Mouse (Mus musculus): ENCODE data around the gene Cpt1c.

Cpt1c gene

DNA sequence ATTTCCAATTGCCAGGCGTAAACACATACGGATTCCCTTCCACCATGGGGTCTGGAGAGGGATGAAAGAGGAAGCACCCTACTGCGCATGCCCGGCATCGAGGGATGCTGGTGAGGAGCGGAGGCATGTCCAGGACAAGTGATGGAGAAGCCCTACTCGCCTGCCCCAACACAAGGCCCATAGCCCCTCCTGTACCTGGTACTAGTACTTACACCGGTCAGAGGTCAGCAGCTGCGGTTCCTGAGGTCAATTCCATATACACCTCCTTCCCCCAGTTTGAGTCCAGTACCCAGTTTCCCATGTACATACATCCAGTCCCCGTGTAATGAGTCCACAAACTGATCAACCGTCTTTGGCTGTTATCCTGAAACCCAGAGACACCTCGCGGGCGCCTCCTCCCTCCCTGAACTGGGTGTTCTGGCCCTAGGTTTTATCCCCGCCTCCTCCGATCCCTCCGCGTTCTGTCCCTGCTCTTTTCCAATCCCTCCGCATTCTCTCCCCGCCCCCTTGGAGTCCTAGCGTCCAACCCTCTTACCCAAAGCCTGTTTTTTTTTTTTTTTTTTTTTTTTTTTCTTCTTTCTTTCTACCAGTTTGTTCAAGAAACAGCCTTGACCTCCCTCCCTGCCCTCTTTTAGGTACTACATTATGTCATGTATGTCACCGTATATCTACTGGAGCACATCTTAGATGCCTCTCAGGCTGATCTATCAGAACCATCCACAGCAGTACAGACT is at the start of gene Cpt1c:
Gene Cpt1c (minus strand): TSS at position 469 of the 734 bp plus-strand sequence.
- peak; percentile 94 for DNase-seq

DNA sequence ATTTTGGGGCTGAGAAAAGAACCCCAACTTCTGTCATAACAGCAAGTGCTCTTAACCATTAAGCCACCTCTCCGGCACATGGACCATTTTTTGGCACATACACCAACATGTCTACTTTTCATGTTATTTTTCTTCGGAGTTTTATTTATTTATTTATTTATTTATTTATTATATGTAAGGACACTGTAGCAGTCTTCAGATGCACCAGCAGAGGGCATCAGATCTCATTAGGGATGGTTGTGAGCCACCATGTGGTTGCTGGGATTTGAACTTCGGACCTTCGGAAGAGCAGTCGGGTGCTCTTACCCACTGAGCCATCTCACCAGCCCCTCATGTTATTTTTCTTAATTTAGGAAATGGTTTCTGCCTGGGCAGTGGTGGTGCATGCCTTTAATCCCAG is 49.1 kb upstream of the Cpt1c start:
- DNase-seq = peak; percentile 35

GRCm38 (mm10) chr7:45020225-45020624 is 45.6 kb upstream of the Cpt1c start:
- no peak for DNase-seq

GRCm38 (mm10) chr7:45019031-45019571 is 44.5 kb upstream of the Cpt1c start:
- no peak for DNase-seq

DNA sequence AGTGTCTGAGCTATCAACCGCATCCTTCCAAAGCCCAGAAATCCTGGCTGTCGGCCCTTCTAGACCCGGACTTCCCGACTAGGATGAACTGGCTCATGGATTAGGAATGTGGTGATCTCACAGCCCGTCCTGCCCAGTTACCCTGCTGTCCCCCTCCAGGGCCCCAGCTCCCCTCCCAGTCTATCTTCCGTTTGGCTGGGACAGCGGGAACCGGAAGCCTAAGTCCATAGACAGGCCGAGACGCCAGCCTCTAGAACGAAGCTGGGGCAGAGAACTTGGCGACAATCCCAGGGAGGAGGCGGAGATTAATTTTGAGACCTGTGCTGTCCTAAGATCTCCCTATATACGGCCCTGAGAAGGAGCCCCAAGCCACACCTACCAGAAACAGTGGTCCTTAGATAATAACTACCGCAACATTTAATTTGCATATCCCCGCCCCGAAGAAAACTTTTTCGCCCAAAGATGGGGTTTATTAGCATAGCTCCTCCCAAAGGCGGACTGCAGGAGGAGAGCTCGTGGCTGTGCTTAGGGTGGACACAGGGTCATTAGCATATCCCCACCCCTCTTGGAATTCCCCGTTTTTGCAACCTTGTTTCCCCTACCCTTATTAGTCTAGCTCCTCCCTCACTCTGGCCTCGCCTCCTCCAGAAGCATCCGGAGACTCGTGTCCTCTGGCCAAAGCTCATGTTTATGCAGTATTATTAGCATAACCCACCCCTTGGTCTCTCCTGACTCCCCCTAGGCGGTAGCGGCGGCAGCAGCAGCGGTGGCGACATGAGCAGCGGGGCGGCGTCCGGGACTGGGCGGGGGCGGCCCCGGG is 42.8 kb upstream of the Cpt1c start, which contains the start of gene Rras:
Gene Rras (plus strand): TSS at position 720 of the 820 bp plus-strand sequence.
- peak; percentile 97 for DNase-seq

GRCm38 (mm10) chr7:45016761-45017160 is 42.1 kb upstream of the Cpt1c start:
- DNase-seq = no peak

- DNase-seq = peak; percentile 100
Observed at GRCm38 (mm10) chr7:45015957-45016612, 41.4 kb upstream of the Cpt1c start, which contains the start of gene Scaf1. Gene Scaf1, minus strand, starts transcription at chr7:45016363.

DNA sequence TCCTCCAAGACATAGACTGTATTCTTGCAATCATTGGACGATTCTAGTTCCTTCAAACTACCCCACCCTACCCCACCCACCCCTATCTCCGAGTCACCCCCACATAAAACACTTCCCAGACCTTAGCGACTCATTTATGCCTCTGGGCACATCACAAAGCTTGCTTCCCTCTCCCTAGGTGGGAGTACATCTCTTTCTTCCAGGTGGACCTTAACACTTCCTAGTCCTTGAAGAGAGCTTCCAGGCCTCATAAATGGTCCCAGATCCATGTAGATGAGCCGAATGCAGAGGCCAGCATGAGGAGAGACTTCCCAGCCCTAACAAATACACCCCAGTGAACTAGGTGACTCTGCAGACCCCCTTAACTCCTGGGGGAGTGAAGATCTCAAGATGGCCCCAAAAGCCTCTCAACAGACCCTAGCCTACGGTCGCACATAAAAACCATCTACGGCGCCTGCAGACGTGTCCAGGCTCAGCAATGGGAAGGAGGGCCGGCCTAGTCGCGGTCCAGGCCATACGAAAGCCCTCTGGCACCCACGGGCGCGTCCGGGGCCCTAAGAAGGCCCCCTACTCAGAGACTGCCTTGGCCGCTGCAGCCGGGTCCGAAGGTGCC is 40.8 kb upstream of the Cpt1c start:
- no peak for DNase-seq

GRCm38 (mm10) chr7:45014096-45014451 is 39.4 kb upstream of the Cpt1c start:
- no peak for DNase-seq

DNA sequence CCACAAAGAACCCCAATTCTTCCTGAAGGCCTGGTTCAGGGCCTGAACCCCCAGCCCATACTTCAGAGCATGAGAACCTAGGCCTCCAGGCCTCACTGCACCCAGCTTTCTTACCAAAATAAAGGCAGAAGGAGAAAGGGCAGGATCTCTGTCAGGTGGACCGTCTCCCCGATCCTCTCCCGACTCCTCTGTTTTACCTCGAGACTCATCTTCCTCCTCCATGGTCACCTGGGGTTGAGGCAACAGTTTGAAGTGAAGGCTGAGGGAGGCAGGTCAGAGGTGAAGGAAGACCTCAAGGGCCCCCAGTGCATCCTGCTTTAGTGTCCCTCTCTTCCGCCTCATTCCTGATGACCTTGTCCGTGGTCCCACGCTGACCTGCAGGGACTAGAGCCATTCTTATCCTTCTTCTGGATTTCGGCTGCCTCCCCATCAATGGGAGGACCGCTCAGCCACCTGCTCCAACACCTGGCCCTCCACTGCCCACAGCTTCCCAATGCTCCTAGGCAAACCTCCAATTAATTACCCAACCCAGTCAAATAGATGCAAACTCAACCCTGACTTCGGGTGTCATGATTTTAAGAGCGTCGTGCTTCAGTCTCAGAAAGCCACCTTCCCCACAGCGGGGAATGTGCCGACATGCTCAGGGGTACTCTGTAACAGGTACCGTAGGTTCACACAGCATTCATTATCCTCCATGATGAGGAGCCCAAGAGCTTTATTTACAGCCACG is 38.9 kb upstream of the Cpt1c start:
- no peak for DNase-seq

- no peak for DNase-seq
Observed at GRCm38 (mm10) chr7:45012824-45013223, 38.2 kb upstream of the Cpt1c start.

GRCm38 (mm10) chr7:45012011-45012410 is 37.4 kb upstream of the Cpt1c start:
- no peak for DNase-seq

DNA sequence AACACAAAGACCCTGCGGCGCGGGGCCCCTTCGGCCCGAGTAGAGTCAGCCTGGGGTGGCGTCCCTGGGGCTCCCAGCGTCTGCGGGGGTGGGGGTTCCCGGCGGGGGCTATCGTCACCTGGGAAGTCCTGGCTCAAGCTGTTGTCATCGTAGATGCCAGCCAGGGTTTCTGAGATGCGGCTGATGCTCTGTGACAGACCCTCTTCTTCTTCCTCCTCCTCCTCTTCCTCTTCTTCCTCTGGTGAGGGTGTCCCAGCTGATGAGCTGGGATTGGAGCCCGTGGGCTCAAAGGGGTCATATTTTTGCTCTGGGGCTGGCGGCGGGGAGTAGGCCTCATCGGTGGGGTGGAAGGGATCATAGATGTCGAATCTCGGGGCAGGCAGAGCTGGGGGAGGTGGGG is 33.8 kb upstream of the Cpt1c start:
- no peak for DNase-seq

DNA sequence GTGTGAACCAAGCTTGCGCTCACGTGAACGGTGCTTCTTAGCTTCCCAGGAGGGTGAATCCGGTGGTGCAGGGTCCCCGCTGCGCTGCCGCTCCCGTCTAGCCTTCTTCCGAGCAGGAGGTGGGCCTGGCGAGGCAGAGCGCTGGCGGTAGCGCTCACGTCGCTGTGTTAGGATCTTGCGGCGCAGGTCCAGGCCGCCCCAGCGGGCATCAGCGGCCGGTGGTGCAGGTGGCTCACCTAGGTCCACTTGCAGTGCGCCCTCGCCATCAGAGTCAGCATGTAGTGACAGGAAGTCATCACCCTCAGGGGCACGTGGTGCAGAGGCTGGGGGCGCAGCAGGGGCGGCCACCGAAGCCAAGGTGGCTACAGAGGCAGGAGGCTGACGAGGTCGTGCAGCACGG is 33.2 kb upstream of the Cpt1c start:
- DNase-seq = no peak

DNA sequence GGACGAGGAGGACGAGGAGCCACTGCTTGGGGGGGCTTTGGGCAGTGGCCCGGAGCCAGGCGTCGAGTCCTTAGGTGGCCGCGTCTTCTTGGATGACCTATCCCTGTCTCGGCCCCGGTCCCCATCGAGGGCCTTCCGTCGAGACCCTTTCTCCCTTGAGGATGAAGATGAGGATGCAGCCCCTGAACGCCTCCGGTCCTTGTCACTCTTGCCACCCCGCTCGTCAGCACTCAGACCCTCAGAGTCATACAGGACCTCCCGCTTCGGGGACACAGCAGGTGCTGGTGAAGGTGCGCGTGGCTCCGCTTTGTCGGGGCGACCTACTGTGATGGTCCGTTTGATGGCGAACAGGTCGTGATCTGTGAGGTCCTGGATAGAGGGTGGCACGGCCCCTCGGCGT is 32.5 kb upstream of the Cpt1c start:
- DNase-seq = no peak

- DNase-seq = no peak
Observed at GRCm38 (mm10) chr7:45006503-45006902, 31.9 kb upstream of the Cpt1c start.

DNA sequence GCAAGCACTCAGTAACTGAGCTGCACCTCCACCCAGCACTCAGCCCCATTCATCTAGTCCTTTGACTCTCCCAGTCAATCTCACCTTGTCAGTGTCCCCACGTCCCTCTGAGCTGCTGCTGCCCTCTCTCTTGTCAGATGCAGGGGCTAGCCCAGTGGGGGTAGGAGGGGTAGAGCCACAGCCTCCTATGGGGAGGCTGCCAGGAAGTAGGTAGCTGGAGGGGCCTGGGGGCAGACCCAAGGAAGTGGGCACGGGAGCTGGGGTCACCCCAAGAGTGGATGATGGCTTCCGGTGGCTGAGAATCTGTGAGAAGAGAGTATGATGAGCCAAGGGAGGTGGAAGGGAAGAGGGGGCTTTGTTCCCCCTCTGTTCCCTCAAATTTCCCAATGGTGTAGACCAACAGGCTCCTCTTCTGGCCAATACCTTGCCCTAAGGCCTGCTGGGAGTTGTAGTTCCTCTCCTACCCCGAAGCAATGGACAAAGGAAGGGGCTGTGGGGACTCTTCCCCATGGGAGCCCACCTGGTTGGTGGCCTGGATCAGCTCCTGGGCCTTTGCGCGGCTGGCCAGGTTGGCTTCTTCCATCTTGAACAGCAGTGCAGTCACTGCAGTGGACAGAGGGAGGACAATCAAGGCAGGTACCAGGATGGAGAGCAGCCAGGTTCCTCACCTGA is 30.8 kb upstream of the Cpt1c start:
- no peak for DNase-seq

DNA sequence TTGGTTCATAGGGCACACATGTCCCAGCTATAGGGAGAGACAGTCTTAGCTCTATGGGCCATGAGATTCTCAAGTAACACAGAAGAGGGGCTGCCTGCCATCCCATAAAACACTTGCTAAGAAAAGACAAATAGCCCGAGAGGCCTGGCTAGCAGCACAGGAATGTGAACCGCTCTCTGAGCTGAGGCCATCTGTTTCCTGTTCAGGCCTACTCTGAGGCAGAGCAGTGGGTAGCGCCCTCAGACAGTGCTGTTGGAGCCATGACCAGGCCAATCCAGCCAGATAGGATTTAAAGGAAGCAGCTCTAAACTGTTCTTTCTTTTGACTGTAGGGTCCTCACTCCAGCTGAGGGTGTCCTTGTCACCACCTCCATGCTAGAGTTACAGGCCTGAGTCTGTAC is 29.9 kb upstream of the Cpt1c start:
- DNase-seq = no peak

DNA sequence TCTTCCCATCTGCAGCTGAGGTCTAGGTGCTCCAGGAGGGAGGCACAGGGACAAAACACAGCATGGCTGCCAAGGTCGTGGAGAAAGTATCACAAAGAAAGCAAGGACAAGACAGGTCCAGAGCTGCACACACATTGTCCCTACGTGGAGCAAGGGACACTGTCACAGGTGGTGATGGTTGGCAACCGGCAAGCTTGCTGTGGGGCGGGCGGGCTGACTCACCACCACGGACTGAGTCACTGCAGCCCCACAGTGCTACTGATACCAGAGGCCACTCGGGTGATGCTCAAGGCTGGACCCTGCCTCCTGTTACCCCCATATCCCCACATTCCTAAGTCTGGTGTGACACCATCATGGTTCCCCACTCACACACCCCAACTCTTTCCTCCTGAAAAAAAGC is 27.8 kb upstream of the Cpt1c start:
- no peak for DNase-seq

DNA sequence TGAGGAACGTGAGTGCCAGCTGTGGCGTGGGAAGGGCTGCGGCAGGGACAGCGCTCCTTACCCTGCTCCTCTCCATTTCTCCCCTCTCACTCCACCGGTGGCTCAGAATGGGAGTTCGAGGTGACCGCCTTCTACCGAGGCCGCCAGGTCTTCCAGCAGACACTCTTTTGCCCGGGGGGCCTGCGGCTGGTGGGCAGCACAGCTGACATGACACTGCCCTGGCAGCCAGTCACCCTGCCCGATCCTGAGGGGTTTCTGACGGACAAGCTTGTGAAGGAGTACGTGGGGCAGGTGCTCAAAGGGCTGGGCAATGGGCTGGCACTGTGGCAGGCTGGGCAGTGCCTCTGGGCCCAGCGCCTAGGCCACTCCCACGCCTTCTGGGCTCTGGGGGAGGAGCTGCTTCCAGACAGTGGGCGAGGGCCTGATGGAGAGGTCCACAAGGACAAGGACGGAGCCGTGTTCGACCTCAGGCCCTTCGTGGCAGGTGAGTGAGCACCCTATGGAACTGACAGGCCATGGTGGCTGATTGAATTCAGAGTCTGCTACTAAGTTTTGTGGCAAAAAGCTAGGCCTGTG is 26.0 kb upstream of the Cpt1c start:
- no peak for DNase-seq

DNA sequence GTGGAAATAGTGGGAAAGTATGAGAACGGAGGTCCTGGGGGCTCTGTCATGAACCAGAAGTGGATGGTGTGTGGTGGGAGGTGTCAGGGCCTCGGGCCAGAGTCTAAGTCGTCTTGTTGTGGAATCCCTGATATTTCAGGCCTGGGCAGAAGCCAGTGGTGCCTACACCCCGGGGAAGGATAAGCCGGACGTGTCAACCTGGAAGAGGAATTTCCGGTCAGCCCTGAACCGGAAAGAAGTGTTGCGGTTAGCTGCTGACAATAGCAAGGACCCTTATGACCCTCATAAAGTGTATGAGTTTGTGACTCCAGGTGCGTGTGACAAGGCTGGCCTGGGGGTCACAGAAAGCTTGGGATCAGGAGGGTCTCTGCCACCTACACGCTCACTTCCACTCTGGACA is 25.1 kb upstream of the Cpt1c start:
- DNase-seq = no peak
